Mouse (Mus musculus): ENCODE measurements around the gene Ciart.

- TF ChIP-seq CTCF (IDR thresholded peaks at IDR 0.05; ENCODE audit: low read depth, low read length): no peak
- no peak for TF ChIP-seq POLR2AphosphoS5 (IDR thresholded peaks at IDR 0.05; ENCODE audit: insufficient replicate concordance, low read depth, low read length)
These were observed 10.6 kb downstream of the Ciart start, which contains the start of gene Mrps21 for GRCm38 (mm10) chr3:95871392-95871867.
